ENCODE assay signal across 24 mouse cellular contexts in genomic region chr14:30721850-30722249, GRCm38 (mm10).
"Had no signal": no experiment of that assay in that cellular context is flagged by ENCODE, and none has a peak within 500 bp of the region (broad histone marks: within the 10 kb centered on the region; RNA-seq: fewer than 3 reads in every experiment).

No protein-coding gene starts in this region.

- H3K4me2 ChIP-seq: heart, embryonic 12.5 days; hindbrain, embryonic 12.5 days; hindbrain, embryonic 14.5 days; intestine, embryonic 15.5 days; limb, embryonic 12.5 days; liver, embryonic 11.5 days; liver, embryonic 13.5 days; liver, embryonic 15.5 days had no signal

- DNase-seq: gastrocnemius, adult 2 months; gastrocnemius, postnatal 10 days; gastrocnemius, postnatal 25 days; heart, adult 2 months; heart, postnatal 10 days; heart, postnatal 4 days; kidney, adult 18-20 months; kidney, adult 8-10 months; kidney, postnatal 10 days; layer of hippocampus, adult 9-11 months; layer of hippocampus, postnatal 36 days; left cerebral cortex, postnatal 4 days; liver; liver, embryonic 13.5 days; liver, postnatal 0 days had no signal

- H3K36me3 ChIP-seq: heart, embryonic 10.5 days; heart, embryonic 12.5 days; hindbrain, embryonic 10.5 days; hindbrain, embryonic 12.5 days; intestine, embryonic 15.5 days; limb, embryonic 12.5 days; liver, embryonic 13.5 days; liver, embryonic 15.5 days had no signal

- H3K9ac ChIP-seq: heart, embryonic 12.5 days; hindbrain, embryonic 12.5 days; hindbrain, embryonic 14.5 days; intestine, embryonic 15.5 days; limb, embryonic 12.5 days; liver, embryonic 13.5 days; liver, embryonic 15.5 days; liver, postnatal 0 days had no signal

- H3K27ac ChIP-seq: gastrocnemius, adult 2 months; heart, adult 2 months; heart, embryonic 10.5 days; hindbrain, embryonic 10.5 days; hindbrain, embryonic 12.5 days; hindbrain, embryonic 14.5 days; intestine, embryonic 15.5 days; limb, embryonic 12.5 days; liver, embryonic 13.5 days; liver, embryonic 15.5 days had no signal

- H3K27me3 ChIP-seq: heart, embryonic 12.5 days; hindbrain, embryonic 12.5 days; intestine, embryonic 15.5 days; limb, embryonic 12.5 days; liver, embryonic 13.5 days; liver, embryonic 15.5 days had no signal

- H3K9me3 ChIP-seq: heart, embryonic 10.5 days; heart, embryonic 12.5 days; hindbrain, embryonic 10.5 days; hindbrain, embryonic 12.5 days; intestine, embryonic 15.5 days; limb, embryonic 12.5 days; liver, embryonic 13.5 days; liver, embryonic 15.5 days had no signal

- H3K4me3 ChIP-seq: gastrocnemius, adult 2 months; heart, adult 2 months; heart, embryonic 10.5 days; heart, embryonic 12.5 days; hindbrain, embryonic 10.5 days; hindbrain, embryonic 12.5 days; intestine, embryonic 15.5 days; limb, embryonic 12.5 days; liver, embryonic 13.5 days; liver, embryonic 15.5 days had no signal
